In genomic region chr10:111130872-111131271, GRCm38 (mm10) we compare ENCODE assay signal across 31 mouse cellular contexts. TPM values are rescaled to one million over a fixed set of nuclear protein-coding genes. Genes with fewer than 3 reads are reported as not detected.
DNase-seq lines count a peak whose midpoint lies in the region; ATAC-seq and TF ChIP-seq lines count a peak whose summit lies in the region.
"Had no signal": no experiment of that assay in that cellular context is flagged by ENCODE, and none has a peak within 500 bp of the region (broad histone marks: within the 10 kb centered on the region; RNA-seq: fewer than 3 reads in every experiment).

No protein-coding gene starts in this region.

- H3K9ac ChIP-seq in kidney, embryonic 14.5 days (ENCODE audit: low read depth, low read length) = no peak overlapping the region
- H3K9ac ChIP-seq in kidney, embryonic 16.5 days (replicated peaks; ENCODE audit: low read length) = no peak overlapping the region
- H3K9ac ChIP-seq: embryonic facial prominence, embryonic 12.5 days; forebrain, embryonic 15.5 days; heart, embryonic 13.5 days; hindbrain, embryonic 15.5 days; lung, embryonic 15.5 days; midbrain, embryonic 12.5 days; neural tube, embryonic 13.5 days had no signal

- DNase-seq in kidney, adult 2 months = peak; percentile 89
- DNase-seq in kidney, adult 8-10 months = peak; percentile 69 to 85
- no peak for DNase-seq in lung, postnatal 10 days
- DNase-seq: adrenal gland, adult 2 months; adrenal gland, postnatal 36 days; cerebellum, adult 8-10 months; cerebellum, postnatal 25 days; embryo, embryonic 11 days; gastrocnemius, adult 2 months; heart, postnatal 10 days; lung, postnatal 36 days; spleen, adult 18-20 months; thymus, postnatal 25 days had no signal

- no peaks in the 10 kb centered on the region for H3K36me3 ChIP-seq in kidney, adult 2 months (ENCODE audit: control insufficient read depth, insufficient read depth, low read length)
- no peaks in the 10 kb centered on the region for H3K36me3 ChIP-seq in kidney, embryonic 14.5 days (ENCODE audit: control insufficient read depth, insufficient read depth, low read length)
- no peaks in the 10 kb centered on the region for H3K36me3 ChIP-seq in kidney, embryonic 16.5 days (ENCODE audit: insufficient read depth, low read length)
- H3K36me3 ChIP-seq in macrophage (ENCODE audit: inconsistent target) = no peaks in the 10 kb centered on the region
- H3K36me3 ChIP-seq: embryonic facial prominence, embryonic 12.5 days; forebrain, embryonic 10.5 days; forebrain, embryonic 15.5 days; heart, embryonic 13.5 days; hindbrain, embryonic 10.5 days; hindbrain, embryonic 15.5 days; lung, embryonic 15.5 days; midbrain, embryonic 12.5 days; neural tube, embryonic 13.5 days had no signal

- peak overlapping the region; percentile 3; the same call in 1 of the 2 replicates for H3K27ac ChIP-seq in kidney, adult 2 months (ENCODE audit: insufficient read depth, low read depth, low read length)
- H3K27ac ChIP-seq in kidney, embryonic 14.5 days (ENCODE audit: low read depth, low read length) = no peak overlapping the region
- no peak overlapping the region for H3K27ac ChIP-seq in kidney, embryonic 16.5 days (ENCODE audit: low read length)
- H3K27ac ChIP-seq in macrophage = peak overlapping the region; percentile 99
- H3K27ac ChIP-seq: embryonic facial prominence, embryonic 12.5 days; forebrain, embryonic 10.5 days; gastrocnemius, adult 2 months; heart, embryonic 13.5 days; hindbrain, embryonic 10.5 days; hindbrain, embryonic 15.5 days; lung, embryonic 15.5 days; midbrain, embryonic 12.5 days; neural tube, embryonic 13.5 days had no signal

- H3K9me3 ChIP-seq in kidney, embryonic 14.5 days (ENCODE audit: control insufficient read depth, low read length) = no peaks in the 10 kb centered on the region
- no peaks in the 10 kb centered on the region for H3K9me3 ChIP-seq in kidney, embryonic 16.5 days (ENCODE audit: low read length)
- H3K9me3 ChIP-seq: embryonic facial prominence, embryonic 12.5 days; forebrain, embryonic 10.5 days; forebrain, embryonic 15.5 days; heart, embryonic 13.5 days; hindbrain, embryonic 10.5 days; hindbrain, embryonic 15.5 days; lung, embryonic 15.5 days; megakaryocyte, embryonic 14.5 days; midbrain, embryonic 12.5 days; neural tube, embryonic 13.5 days had no signal

- no peak overlapping the region for H3K4me3 ChIP-seq in kidney, adult 2 months (ENCODE audit: insufficient read depth, low read depth, low read length)
- no peak overlapping the region for H3K4me3 ChIP-seq in kidney, embryonic 14.5 days (ENCODE audit: low read length)
- no peak overlapping the region for H3K4me3 ChIP-seq in kidney, embryonic 16.5 days (ENCODE audit: low read length)
- H3K4me3 ChIP-seq in macrophage (ENCODE audit: inconsistent target) = no peak overlapping the region
- H3K4me3 ChIP-seq: embryonic facial prominence, embryonic 12.5 days; forebrain, embryonic 10.5 days; gastrocnemius, adult 2 months; heart, embryonic 13.5 days; hindbrain, embryonic 10.5 days; hindbrain, embryonic 15.5 days; lung, embryonic 15.5 days; megakaryocyte, embryonic 14.5 days; midbrain, embryonic 12.5 days; neural tube, embryonic 13.5 days had no signal

- WGBS in kidney, adult 2 months = 44% methylated on average over 3 of the region's 3 CpGs
- 63% methylated on average over 3 of the region's 3 CpGs for WGBS in kidney, embryonic 14.5 days
- WGBS in kidney, embryonic 16.5 days = 45% methylated on average over 3 of the region's 3 CpGs
- 73% methylated on average over 3 of the region's 3 CpGs for WGBS in macrophage (ENCODE audit: missing documents)

- H3K4me2 ChIP-seq in kidney, embryonic 14.5 days (replicated peaks; ENCODE audit: low read depth, low read length) = no peak overlapping the region
- no peak overlapping the region for H3K4me2 ChIP-seq in kidney, embryonic 16.5 days (replicated peaks; ENCODE audit: low read depth, low read length)
- H3K4me2 ChIP-seq: embryonic facial prominence, embryonic 12.5 days; heart, embryonic 13.5 days; hindbrain, embryonic 15.5 days; liver, embryonic 11.5 days; lung, embryonic 15.5 days; midbrain, embryonic 12.5 days; neural tube, embryonic 13.5 days had no signal

- no peak for ATAC-seq in kidney, embryonic 14.5 days (ENCODE audit: low FRiP score, low TSS enrichment)
- ATAC-seq in kidney, embryonic 16.5 days (ENCODE audit: low FRiP score, low TSS enrichment) = peak; percentile 60
- no peak for ATAC-seq in erythroid progenitor cell, adult 5-6 weeks (replicated peaks; ENCODE audit: low FRiP score, poor library complexity, severe bottlenecking)
- ATAC-seq: activated CD4-positive, CD25-positive, alpha-beta regulatory T cell, adult 4 months; inflammation-experienced regulatory T-cells, adult 6 months had no signal

- no peak for TF ChIP-seq CTCF in kidney, adult 2 months (conservative IDR thresholded peaks at IDR 0.05; ENCODE audit: insufficient read depth, insufficient read length, low read depth, low read length)

- no peak for TF ChIP-seq POLR2A in kidney, adult 2 months (IDR thresholded peaks at IDR 0.05; ENCODE audit: low read depth, low read length)

- H3K27me3 ChIP-seq in kidney, adult 2 months (replicated peaks; ENCODE audit: control insufficient read depth, insufficient read depth, low read length) = no peaks in the 10 kb centered on the region
- no peaks in the 10 kb centered on the region for H3K27me3 ChIP-seq in kidney, embryonic 14.5 days (ENCODE audit: control insufficient read depth, insufficient read depth, low read length)
- H3K27me3 ChIP-seq in kidney, embryonic 16.5 days (ENCODE audit: insufficient read depth, low read length) = no peaks in the 10 kb centered on the region
- H3K27me3 ChIP-seq: CH12.LX; embryonic facial prominence, embryonic 12.5 days; forebrain, embryonic 15.5 days; heart, embryonic 13.5 days; hindbrain, embryonic 15.5 days; lung, embryonic 15.5 days; megakaryocyte, embryonic 14.5 days; midbrain, embryonic 12.5 days; neural tube, embryonic 13.5 days had no signal

- H3K79me2 ChIP-seq in macrophage (ENCODE audit: inconsistent target) = peaks cover 56% of the 10 kb centered on the region

- H3K4me1 ChIP-seq in kidney, adult 2 months (ENCODE audit: control insufficient read depth, insufficient read depth, low read length) = peaks cover 12% of the 10 kb centered on the region
- H3K4me1 ChIP-seq in kidney, embryonic 14.5 days (ENCODE audit: control insufficient read depth, insufficient read depth, low read length) = no peaks in the 10 kb centered on the region
- no peaks in the 10 kb centered on the region for H3K4me1 ChIP-seq in kidney, embryonic 16.5 days (ENCODE audit: insufficient read depth, low read length)
- H3K4me1 ChIP-seq: embryonic facial prominence, embryonic 12.5 days; hindbrain, embryonic 15.5 days; lung, embryonic 15.5 days; midbrain, embryonic 12.5 days; neural tube, embryonic 13.5 days had no signal

RNA-seq across cellular contexts. Expression of gene Osbpl8, which starts 33.7 kb away (rescaled TPM):
- 17.1 and 17.6 TPM in 2 replicates for polyA plus RNA-seq in kidney, adult 2 months (2012; rRNA removed)
- 5.5 and 9.6 TPM in 2 replicates for polyA plus RNA-seq in kidney, embryonic 14.5 days (2014; fragmentation: Nextera tagmentation; extraction: Ambion mirVana)
- polyA plus RNA-seq in kidney, embryonic 16.5 days (2015; fragmentation: Nextera tagmentation; extraction: Ambion mirVana) = 7.1 and 8.6 TPM in 2 replicates
- 1,000 to 10,000 TPM in 13 of 26 experiments, 100 to 1,000 TPM in 13; 377 to 2,472 (median 952) TPM for total RNA-seq in macrophage (2018; cell fraction: chromatin; rRNA removed)
- total RNA-seq in macrophage (2018; cell fraction: cytosol; rRNA removed) = 100 to 1,000 TPM; 337 to 883 (median 545) TPM
- 1,000 to 10,000 TPM in 9 of 26 experiments, 100 to 1,000 TPM in 17; 456 to 1,463 (median 788) TPM for total RNA-seq in macrophage (2018; cell fraction: nucleus; rRNA removed)
- 244 to 329 TPM (median 315 TPM) in 3 replicates for polyA plus RNA-seq in macrophage (2018)
- total RNA-seq in erythroid progenitor cell, adult 5-6 weeks (2015; ENCODE audit: low replicate concordance) = 108 and 133 TPM in 2 replicates
- 178 and 185 TPM in 2 replicates for total RNA-seq in erythroid progenitor cell, adult 5-6 weeks (2017; ENCODE audit: low replicate concordance)

Comparison
In these comparisons a context has a peak if more than half of its experiments do, and no peak if none do; other contexts are left out.
1. H3K27ac ChIP-seq: peak in kidney, adult 2 months (single experiment) and macrophage (single experiment); none in kidney, embryonic 14.5 days (single experiment) and kidney, embryonic 16.5 days (single experiment).
2. RNA of gene Osbpl8, which starts 33.7 kb away (polyA plus RNA-seq): 244 to 329 TPM in macrophage; 17.1 to 17.6 TPM in kidney, adult 2 months, 5.5 to 9.6 TPM in kidney, embryonic 14.5 days and 7.1 to 8.6 TPM in kidney, embryonic 16.5 days; every median in the first group is over 10 times any median in the second.